Mouse (Mus musculus) layer of hippocampus, adult 18-20 months (tissue): ENCODE measurements around the gene Erbb4. TPM values are rescaled to one million over a fixed set of nuclear protein-coding genes. Genes with fewer than 3 reads are reported as not detected.
"Not testable (repeated sequence)": the region's sequence is repeated elsewhere in the genome, so short reads cannot be mapped to it uniquely, and the experiment has no call there.

Source experiments
- DNase-seq, 2 experiments: peaks; one replicate each; pipeline ENCODE4 v3.0.0; 2022; ENCODE audit warnings: low spot score in 2 of 2
- total RNA-seq, 2 experiments: library from RNA; stranded (reverse); gene quantifications; 2 replicates each; pipeline ENCODE4 v1.2.3; 2021

Erbb4 gene
- total RNA-seq, 2 experiments from 2014 or later = 43.4 to 48.2 TPM

- no peak for DNase-seq
Observed at GRCm38 (mm10) chr1:68874954-68875353, 232.9 kb downstream of the Erbb4 start.

- no peak for DNase-seq
Observed at GRCm38 (mm10) chr1:68873635-68874020, 234.2 kb downstream of the Erbb4 start.

- no peak for DNase-seq
Observed at GRCm38 (mm10) chr1:68872976-68873634, 234.8 kb downstream of the Erbb4 start.

GRCm38 (mm10) chr1:68860341-68860740 lies 247.5 kb downstream of the Erbb4 start:
- no peak for DNase-seq

- no peak for DNase-seq
Observed at GRCm38 (mm10) chr1:68859480-68859879, 248.4 kb downstream of the Erbb4 start.

- no peak for DNase-seq
Observed at GRCm38 (mm10) chr1:68839352-68839751, 268.5 kb downstream of the Erbb4 start.

- DNase-seq = no peak
Observed at GRCm38 (mm10) chr1:68834686-68835085, 273.2 kb downstream of the Erbb4 start.

- no peak for DNase-seq
Observed at GRCm38 (mm10) chr1:68832101-68832500, 275.8 kb downstream of the Erbb4 start.

GRCm38 (mm10) chr1:68831575-68831974 lies 276.3 kb downstream of the Erbb4 start:
- DNase-seq = no peak

- DNase-seq = no peak
Observed at GRCm38 (mm10) chr1:68830501-68831239, 277.2 kb downstream of the Erbb4 start.

- DNase-seq = no peak
Observed at GRCm38 (mm10) chr1:68823116-68823644, 284.7 kb downstream of the Erbb4 start.

- peak in 1 of 2 experiments; percentile 3 for DNase-seq
Observed at GRCm38 (mm10) chr1:68806711-68807110, 301.1 kb downstream of the Erbb4 start.

GRCm38 (mm10) chr1:68787409-68788015 lies 320.3 kb downstream of the Erbb4 start:
- DNase-seq = no peak

- DNase-seq = no peak
Observed at GRCm38 (mm10) chr1:68780653-68781052, 327.2 kb downstream of the Erbb4 start.

- DNase-seq = no peak
Observed at GRCm38 (mm10) chr1:68780032-68780431, 327.8 kb downstream of the Erbb4 start.

- not testable (repeated sequence) for DNase-seq
Observed at GRCm38 (mm10) chr1:68766095-68766494, 341.8 kb downstream of the Erbb4 start.

GRCm38 (mm10) chr1:68762456-68762855 lies 345.4 kb downstream of the Erbb4 start:
- no peak for DNase-seq

- DNase-seq = peak; percentile 14 to 17
Observed at GRCm38 (mm10) chr1:68748976-68749375, 358.9 kb downstream of the Erbb4 start.

- no peak for DNase-seq
Observed at GRCm38 (mm10) chr1:68681478-68681877, 426.4 kb downstream of the Erbb4 start.

- DNase-seq = no peak
Observed at GRCm38 (mm10) chr1:68674667-68675066, 433.2 kb downstream of the Erbb4 start.

GRCm38 (mm10) chr1:68666831-68667601 lies 440.8 kb downstream of the Erbb4 start:
- no peak for DNase-seq
